Mouse (Mus musculus): ENCODE data around the gene Gbf1. TPM values are rescaled to one million over a fixed set of nuclear protein-coding genes. Genes with fewer than 3 reads are reported as not detected.

The Gbf1 gene
- polyA plus RNA-seq, 1 experiment = 86.4 TPM

DNA sequence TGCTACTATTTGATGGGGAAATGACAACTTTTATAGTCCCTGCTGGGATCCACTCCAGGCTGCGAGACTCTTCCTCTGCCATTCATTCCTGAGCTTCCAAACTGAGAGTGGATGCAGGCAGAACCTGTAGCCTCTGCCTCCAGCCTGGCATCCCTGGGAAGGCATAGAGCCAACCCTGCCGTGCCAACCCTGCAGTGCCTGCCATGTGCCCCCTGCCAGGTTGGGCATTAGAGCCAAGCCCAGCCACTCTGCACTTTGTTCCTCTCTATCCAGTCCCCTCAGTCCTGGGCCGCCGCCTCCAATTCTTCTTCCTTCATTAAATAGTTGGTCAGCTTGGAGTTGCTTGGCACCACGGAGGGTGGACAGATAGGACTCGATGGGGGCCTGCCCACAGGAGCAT, 133.7 kb downstream of the Gbf1 start:
- Histone ChIP-seq H3K4me1 (ENCODE audit: control insufficient read depth, insufficient read depth, low read length) (no peaks in the 10 kb centered on the region), H3K4me3 (ENCODE audit: insufficient read depth, low read length) (no peak overlapping the region), H3K27ac (ENCODE audit: insufficient read depth, low read length) (no peak overlapping the region)
- TF ChIP-seq POLR2A (IDR thresholded peaks at IDR 0.05; ENCODE audit: low read depth, low read length) = no peak
- TF ChIP-seq CTCF (IDR thresholded peaks at IDR 0.05; ENCODE audit: borderline replicate concordance, insufficient read depth, low read length) = no peak

- no peaks in the 10 kb centered on the region for H3K4me1 ChIP-seq (ENCODE audit: control insufficient read depth, insufficient read depth, low read length)
- H3K27ac ChIP-seq (ENCODE audit: insufficient read depth, low read length) = no peak overlapping the region
- no peak overlapping the region for H3K4me3 ChIP-seq (ENCODE audit: insufficient read depth, low read length)
- no peak for TF ChIP-seq CTCF (IDR thresholded peaks at IDR 0.05; ENCODE audit: borderline replicate concordance, insufficient read depth, low read length)
- no peak for TF ChIP-seq POLR2A (IDR thresholded peaks at IDR 0.05; ENCODE audit: low read depth, low read length)
These were observed 134.6 kb downstream of the Gbf1 start for GRCm38 (mm10) chr19:46286926-46287325.

GRCm38 (mm10) chr19:46287566-46287965, 135.3 kb downstream of the Gbf1 start:
- Histone ChIP-seq H3K27ac (ENCODE audit: insufficient read depth, low read length) (no peak overlapping the region), H3K4me1 (ENCODE audit: control insufficient read depth, insufficient read depth, low read length) (no peaks in the 10 kb centered on the region), H3K4me3 (ENCODE audit: insufficient read depth, low read length) (no peak overlapping the region)
- no peak for TF ChIP-seq POLR2A (IDR thresholded peaks at IDR 0.05; ENCODE audit: low read depth, low read length)

- TF ChIP-seq POLR2A (IDR thresholded peaks at IDR 0.05; ENCODE audit: low read depth, low read length) (no peak), CTCF (IDR thresholded peaks at IDR 0.05; ENCODE audit: borderline replicate concordance, insufficient read depth, low read length) (no peak)
- Histone ChIP-seq H3K4me1 (ENCODE audit: control insufficient read depth, insufficient read depth, low read length) (no peaks in the 10 kb centered on the region), H3K4me3 (ENCODE audit: insufficient read depth, low read length) (no peak overlapping the region), H3K27ac (ENCODE audit: insufficient read depth, low read length) (no peak overlapping the region)
These were observed 138.3 kb downstream of the Gbf1 start for GRCm38 (mm10) chr19:46290535-46291105.

GRCm38 (mm10) chr19:46296938-46297337, 144.6 kb downstream of the Gbf1 start:
- TF ChIP-seq CTCF (IDR thresholded peaks at IDR 0.05; ENCODE audit: borderline replicate concordance, insufficient read depth, low read length) (no peak), POLR2A (IDR thresholded peaks at IDR 0.05; ENCODE audit: low read depth, low read length) (no peak)
- peaks cover 2% of the 10 kb centered on the region; the same call in 1 of the 2 replicates for H3K4me1 ChIP-seq (ENCODE audit: control insufficient read depth, insufficient read depth, low read length)
- H3K27ac ChIP-seq (ENCODE audit: insufficient read depth, low read length) = no peak overlapping the region
- no peak overlapping the region for H3K4me3 ChIP-seq (ENCODE audit: insufficient read depth, low read length)

GRCm38 (mm10) chr19:46300294-46301045, 148.2 kb downstream of the Gbf1 start:
- Histone ChIP-seq H3K4me1 (ENCODE audit: control insufficient read depth, insufficient read depth, low read length) (peaks cover 6% of the 10 kb centered on the region), H3K4me3 (ENCODE audit: insufficient read depth, low read length) (no peak overlapping the region), H3K27ac (ENCODE audit: insufficient read depth, low read length) (no peak overlapping the region)
- no peak for TF ChIP-seq CTCF (IDR thresholded peaks at IDR 0.05; ENCODE audit: borderline replicate concordance, insufficient read depth, low read length)
- no peak for TF ChIP-seq POLR2A (IDR thresholded peaks at IDR 0.05; ENCODE audit: low read depth, low read length)

- TF ChIP-seq POLR2A (IDR thresholded peaks at IDR 0.05; ENCODE audit: low read depth, low read length) (no peak), CTCF (IDR thresholded peaks at IDR 0.05; ENCODE audit: borderline replicate concordance, insufficient read depth, low read length) (no peak)
- H3K27ac ChIP-seq (ENCODE audit: insufficient read depth, low read length) = no peak overlapping the region
- peaks cover 6% of the 10 kb centered on the region for H3K4me1 ChIP-seq (ENCODE audit: control insufficient read depth, insufficient read depth, low read length)
- no peak overlapping the region for H3K4me3 ChIP-seq (ENCODE audit: insufficient read depth, low read length)
These were observed 150.2 kb downstream of the Gbf1 start for GRCm38 (mm10) chr19:46302551-46302950.

DNA sequence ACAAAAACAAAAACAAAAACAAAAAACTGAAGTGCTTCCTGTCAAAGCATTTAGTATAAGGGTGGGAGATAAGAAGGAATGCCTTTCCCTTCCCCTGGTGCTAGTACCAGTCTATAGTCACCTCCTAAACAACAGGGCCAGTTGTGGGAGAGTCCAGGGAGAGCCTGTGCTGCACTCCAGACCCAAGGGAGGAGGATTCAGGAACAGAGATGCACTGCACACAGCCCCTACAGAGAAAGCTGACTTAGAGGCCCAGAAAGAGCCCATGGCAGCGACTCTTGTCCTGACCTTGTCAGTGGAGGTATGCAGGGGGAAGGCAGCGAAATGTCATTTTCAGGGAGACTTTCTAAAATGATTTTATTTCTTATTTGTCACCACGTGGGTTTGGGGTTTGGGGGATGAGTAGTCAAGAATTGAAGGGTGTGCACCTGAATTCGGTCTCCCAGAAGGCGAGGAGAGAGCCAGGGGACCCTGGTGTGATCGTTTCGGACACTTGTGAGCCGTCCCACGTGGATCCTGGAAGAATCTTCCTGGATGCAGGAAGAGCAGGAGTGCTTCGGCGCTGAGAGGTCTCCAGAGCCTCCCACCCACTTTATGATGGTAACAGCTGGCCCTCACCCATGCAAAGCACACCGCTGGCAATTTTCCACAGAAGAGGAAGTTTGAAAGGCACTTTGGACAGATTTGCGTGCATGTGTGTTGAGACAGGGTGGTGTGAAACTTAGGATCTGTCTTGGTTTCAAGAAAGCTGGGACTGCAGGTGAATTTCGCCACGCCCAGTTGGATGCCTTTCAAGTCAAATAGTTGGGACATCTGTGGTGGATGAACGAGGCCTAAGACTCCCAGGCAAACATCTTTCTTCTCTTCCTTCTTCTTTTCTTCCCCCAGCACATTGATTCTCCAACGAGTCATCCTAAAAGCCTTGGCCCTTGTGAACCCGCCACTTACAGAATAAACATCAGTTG, 151.2 kb downstream of the Gbf1 start:
- Histone ChIP-seq H3K4me3 (ENCODE audit: insufficient read depth, low read length) (peak overlapping the region; percentile 74), H3K4me1 (ENCODE audit: control insufficient read depth, insufficient read depth, low read length) (peaks cover 6% of the 10 kb centered on the region), H3K27ac (ENCODE audit: insufficient read depth, low read length) (no peak overlapping the region)
- TF ChIP-seq POLR2A (IDR thresholded peaks at IDR 0.05; ENCODE audit: low read depth, low read length) (no peak), CTCF (IDR thresholded peaks at IDR 0.05; ENCODE audit: borderline replicate concordance, insufficient read depth, low read length) (no peak)

DNA sequence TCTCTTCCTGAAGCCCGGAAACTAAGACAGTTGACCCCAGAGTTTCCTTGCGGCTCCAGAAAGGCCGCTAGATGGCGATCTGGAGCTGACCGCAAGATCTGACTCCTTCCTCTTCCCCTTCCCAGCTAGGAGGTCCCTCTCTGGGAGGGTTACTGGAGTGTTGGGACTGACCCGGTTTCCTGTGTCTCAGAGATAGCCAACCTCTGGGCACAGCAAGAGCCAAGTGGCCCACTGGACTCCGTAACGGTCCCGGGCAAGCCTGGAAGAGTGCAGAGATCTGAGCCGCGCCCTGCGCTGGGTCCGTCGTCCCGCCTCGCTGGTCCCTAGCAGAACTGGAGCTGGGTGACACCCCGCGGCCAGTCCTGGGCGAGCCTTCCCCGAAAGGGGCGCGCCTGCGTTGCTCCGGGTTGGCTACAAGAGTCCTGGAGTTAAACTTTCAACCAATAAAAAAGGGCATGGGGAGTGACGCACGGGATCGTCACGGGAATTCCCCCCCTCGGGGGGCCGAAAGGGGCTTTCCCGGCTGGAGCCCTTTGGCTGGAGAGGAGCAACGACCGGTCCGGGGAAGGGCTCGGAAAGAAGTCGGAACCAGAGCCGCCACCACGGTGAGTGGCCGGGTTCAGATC, 152.0 kb downstream of the Gbf1 start, which contains the start of gene Nfkb2:
Nfkb2 (plus strand) TSS at position 105 of the 626 bp plus-strand sequence.
- Histone ChIP-seq H3K4me3 (ENCODE audit: insufficient read depth, low read length) (peak within 1 kb of the TSS; percentile 74), H3K4me1 (ENCODE audit: control insufficient read depth, insufficient read depth, low read length) (peaks cover 6% of the 10 kb centered on the region), H3K27ac (ENCODE audit: insufficient read depth, low read length) (peak within 1 kb of the TSS; percentile 67)
- peak; percentile 52; the same call in 1 of the 2 replicates for TF ChIP-seq CTCF (IDR thresholded peaks at IDR 0.05; ENCODE audit: borderline replicate concordance, insufficient read depth, low read length)
- TF ChIP-seq POLR2A (IDR thresholded peaks at IDR 0.05; ENCODE audit: low read depth, low read length) = peak; percentile 91
